Mouse (Mus musculus) MEL (cell line): ENCODE data around the gene Amz1. TPM values are rescaled to one million over a fixed set of nuclear protein-coding genes. Genes with fewer than 3 reads are reported as not detected.

Source experiments
- DNase-seq: peaks from one replicate; pipeline ENCODE4 v3.0.0; 2011; ENCODE audit warnings: low read depth, low spot score
- H3K27ac ChIP-seq: 2 replicates; pipeline ENCODE4 v1.5.1; 2012; ENCODE audit warnings: low read depth, mild to moderate bottlenecking, control low read depth, low read length, moderate library complexity; ENCODE audit not compliant: control insufficient read depth
- H3K27me3 ChIP-seq, 2 experiments: fragments of 150-350 bp in 1 of 2; sonication (generic) in 1 of 2; 2 replicates each; pipeline ENCODE4 v1.6.1; 2012; ENCODE audit warnings: low read length in 2 of 2, mild to moderate bottlenecking in 2 of 2, improper control_type of control experiment in 1 of 2, moderate library complexity in 1 of 2; ENCODE audit not compliant: insufficient read depth in 2 of 2, control insufficient read depth in 1 of 2
- H3K36me3 ChIP-seq, 2 experiments: 2 replicates each; pipeline ENCODE4 v1.6.1; 2012 to 2014; ENCODE audit warnings: low read length in 2 of 2, improper control_type of control experiment in 1 of 2, inconsistent platforms in 1 of 2, mild to moderate bottlenecking in 1 of 2; ENCODE audit not compliant: insufficient read depth in 2 of 2, control insufficient read depth in 1 of 2
- H3K4me1 ChIP-seq, 2 experiments: fragments of 150-350 bp in 1 of 2; sonication (generic) in 1 of 2; 2 replicates each; pipeline ENCODE4 v1.6.1; 2012; ENCODE audit warnings: low read length in 2 of 2, improper control_type of control experiment in 1 of 2, mild to moderate bottlenecking in 1 of 2; ENCODE audit not compliant: insufficient read depth in 2 of 2, control insufficient read depth in 1 of 2
- H3K4me3 ChIP-seq, 2 experiments: fragments of 150-350 bp in 1 of 2; sonication (generic) in 1 of 2; 2 replicates each; pipeline ENCODE4 v1.5.1; 2012; ENCODE audit warnings: low read depth in 2 of 2, low read length in 2 of 2, mild to moderate bottlenecking in 2 of 2, moderate library complexity in 2 of 2, control low read depth in 1 of 2, improper control_type of control experiment in 1 of 2; ENCODE audit not compliant: control insufficient read depth in 1 of 2, insufficient read depth in 1 of 2
- H3K79me2 ChIP-seq: 2 replicates; pipeline ENCODE4 v1.6.1; 2012; ENCODE audit warnings: mild to moderate bottlenecking, low read length, moderate library complexity; ENCODE audit not compliant: control insufficient read depth, poor library complexity, insufficient read depth
- H3K9ac ChIP-seq: 2 replicates; pipeline ENCODE4 v1.6.1; 2012; ENCODE audit warnings: low read depth, mild to moderate bottlenecking, control low read depth, low read length, moderate library complexity; ENCODE audit not compliant: control insufficient read depth, poor library complexity, severe bottlenecking
- H3K9me3 ChIP-seq: fragments of 150-350 bp; sonication (generic); replicated peaks from 2 replicates; pipeline ENCODE4 v1.6.1; 2012; ENCODE audit warnings: mild to moderate bottlenecking, low read length, improper control_type of control experiment, moderate library complexity; ENCODE audit not compliant: insufficient read depth
- CHD1 ChIP-seq: IDR thresholded peaks from 2 replicates; pipeline ENCODE4 v1.6.1; 2012; ENCODE audit warnings: low read depth, mild to moderate bottlenecking, inconsistent platforms, low read length, improper control_type of control experiment
- CHD2 ChIP-seq: IDR thresholded peaks from 2 replicates; pipeline ENCODE4 v1.6.1; 2011; ENCODE audit warnings: low read length, improper control_type of control experiment
- CTCF ChIP-seq, 3 experiments: IDR thresholded peaks in 2 of 3; conservative IDR thresholded peaks in 1 of 3; 2 replicates each; pipeline ENCODE4 v1.5.1; 2011 to 2012; ENCODE audit warnings: low read length in 3 of 3, low read depth in 2 of 3, mild to moderate bottlenecking in 2 of 3, improper control_type of control experiment in 1 of 3, inconsistent platforms in 1 of 3, mixed read lengths in 1 of 3, moderate library complexity in 1 of 3; ENCODE audit not compliant: control insufficient read depth in 1 of 3, insufficient read depth in 1 of 3, poor library complexity in 1 of 3, severe bottlenecking in 1 of 3
- ETS1 ChIP-seq: IDR thresholded peaks from 2 replicates; pipeline ENCODE4 v1.6.1; 2012; ENCODE audit warnings: low read depth, mild to moderate bottlenecking, inconsistent platforms, low read length, improper control_type of control experiment, moderate library complexity
- JUND ChIP-seq: IDR thresholded peaks from 2 replicates; pipeline ENCODE4 v1.6.1; 2011; ENCODE audit warnings: low read depth, mild to moderate bottlenecking, improper control_type of control experiment, low read length
- KAT2A ChIP-seq: conservative IDR thresholded peaks from 2 replicates; pipeline ENCODE4 v1.6.1; 2012; ENCODE audit warnings: low read depth, low read length, improper control_type of control experiment, inconsistent platforms
- MAX ChIP-seq: IDR thresholded peaks from 2 replicates; pipeline ENCODE4 v1.6.1; 2011; ENCODE audit warnings: low read length, improper control_type of control experiment
- MEF2A ChIP-seq: IDR thresholded peaks from 2 replicates; pipeline ENCODE4 v1.6.1; 2014; ENCODE audit warnings: low read depth, mild to moderate bottlenecking, inconsistent platforms, low read length, improper control_type of control experiment; ENCODE audit not compliant: poor library complexity, insufficient replicate concordance, severe bottlenecking; ENCODE audit errors: extremely low read depth
- MXI1 ChIP-seq: IDR thresholded peaks from 2 replicates; pipeline ENCODE4 v1.6.1; 2011; ENCODE audit warnings: mild to moderate bottlenecking, low read depth, low read length, improper control_type of control experiment
- MYB ChIP-seq: IDR thresholded peaks from 2 replicates; pipeline ENCODE4 v1.6.1; 2011; ENCODE audit warnings: mild to moderate bottlenecking, low read depth, low read length, improper control_type of control experiment
- NELFE ChIP-seq: IDR thresholded peaks from 2 replicates; pipeline ENCODE4 v1.6.1; 2011; ENCODE audit warnings: low read depth, low read length, improper control_type of control experiment
- POLR2A ChIP-seq, 2 experiments: IDR thresholded peaks; 2 replicates each; pipeline ENCODE4 v1.6.1; 2011 to 2012; ENCODE audit warnings: low read length in 2 of 2, mild to moderate bottlenecking in 2 of 2, control low read depth in 1 of 2, improper control_type of control experiment in 1 of 2, low read depth in 1 of 2, moderate library complexity in 1 of 2; ENCODE audit not compliant: control insufficient read depth in 1 of 2, insufficient read depth in 1 of 2, poor library complexity in 1 of 2
- POLR2AphosphoS2 ChIP-seq: IDR thresholded peaks from 2 replicates; pipeline ENCODE4 v1.6.1; 2011; ENCODE audit warnings: low read length, improper control_type of control experiment
- POLR2AphosphoS5 ChIP-seq: IDR thresholded peaks from 2 replicates; pipeline ENCODE4 v1.6.1; 2012; ENCODE audit warnings: low read depth, borderline replicate concordance, mild to moderate bottlenecking, inconsistent platforms, low read length, moderate library complexity, mixed read lengths
- RAD21 ChIP-seq: IDR thresholded peaks from 2 replicates; pipeline ENCODE4 v1.6.1; 2011; ENCODE audit warnings: mild to moderate bottlenecking, low read depth, low read length, improper control_type of control experiment
- SIN3A ChIP-seq: IDR thresholded peaks from 2 replicates; pipeline ENCODE4 v1.6.1; 2012; ENCODE audit warnings: low read length, improper control_type of control experiment, inconsistent platforms
- SMC3 ChIP-seq: IDR thresholded peaks from 2 replicates; pipeline ENCODE4 v1.6.1; 2011; ENCODE audit warnings: low read depth, low read length, improper control_type of control experiment
- TBP ChIP-seq: IDR thresholded peaks from 2 replicates; pipeline ENCODE4 v1.8.0; 2011; ENCODE audit warnings: low read depth, low read length, improper control_type of control experiment
- USF1 ChIP-seq: IDR thresholded peaks from 2 replicates; pipeline ENCODE4 v1.6.1; 2014; ENCODE audit warnings: low read depth, mild to moderate bottlenecking, inconsistent platforms, low read length, improper control_type of control experiment, moderate library complexity
- ZC3H11A ChIP-seq: IDR thresholded peaks from 2 replicates; pipeline ENCODE4 v1.6.1; 2012; ENCODE audit warnings: low read depth, mild to moderate bottlenecking, inconsistent platforms, low read length, improper control_type of control experiment
- ZNF384 ChIP-seq: IDR thresholded peaks from 2 replicates; pipeline ENCODE4 v1.6.1; 2012; ENCODE audit warnings: low read depth, mild to moderate bottlenecking, inconsistent platforms, low read length, improper control_type of control experiment
- polyA plus RNA-seq, 2 experiments: library from polyadenylated mRNA; stranded (reverse) in 1 of 2; unstranded in 1 of 2; fragments of >175 nt in 1 of 2; fragments of >200 nt in 1 of 2; gene quantifications; 2 replicates each; pipeline versions ENCODE4 v1.2.1 to v1.2.4; 2012; ENCODE audit warnings: low replicate concordance in 2 of 2, low read depth in 1 of 2; ENCODE audit not compliant: insufficient read length in 2 of 2, insufficient read depth in 1 of 2, missing spikeins in 1 of 2
- total RNA-seq: library from RNA; depleted of rRNA; stranded (reverse); fragments of 300-350 nt; gene quantifications from 2 replicates; pipeline ENCODE4 v1.2.3, GENCODE M21; 2012

The Amz1 gene
- total and polyA plus RNA-seq, 3 experiments = 0.68 to 1.7 TPM; not detected in 1

- Histone ChIP-seq H3K4me1 (peaks cover 19 to 22% of the 10 kb centered on the region in 2 experiments), H3K27ac (no peak overlapping the region), H3K4me3 (no peak overlapping the region), H3K36me3 (peaks cover 2 to 25% of the 10 kb centered on the region in 2 experiments; a peak in 3 of 4 replicates), H3K9ac (no peak overlapping the region), H3K27me3 (no peaks in the 10 kb centered on the region), H3K79me2 (no peaks in the 10 kb centered on the region; the same call in 1 of the 2 replicates), H3K9me3 (no peaks in the 10 kb centered on the region)
- no peak for TF ChIP-seq CHD1
- no peak for TF ChIP-seq NELFE
- no peak for TF ChIP-seq MXI1
- no peak for TF ChIP-seq POLR2AphosphoS2
- no peak for TF ChIP-seq ETS1
- no peak for TF ChIP-seq ZNF384
- TF ChIP-seq POLR2AphosphoS5 = no peak
- TF ChIP-seq CTCF (IDR thresholded peaks at IDR 0.05 in 2 of 3, conservative IDR thresholded peaks at IDR 0.05 in 1 of 3; ENCODE audit: control insufficient read depth in 1 of 3, insufficient read depth in 1 of 3, low read depth in 2 of 3, low read length in 3 of 3, poor library complexity in 1 of 3, severe bottlenecking in 1 of 3) = no peak
- TF ChIP-seq JUND = no peak
- no peak for TF ChIP-seq RAD21
- TF ChIP-seq CHD2 = no peak
- no peak for TF ChIP-seq TBP
- TF ChIP-seq USF1 = no peak
- TF ChIP-seq MYB = no peak
- DNase-seq = no peak
Observed at GRCm38 (mm10) chr5:140798158-140798557, 74.2 kb downstream of the Amz1 start.

DNA sequence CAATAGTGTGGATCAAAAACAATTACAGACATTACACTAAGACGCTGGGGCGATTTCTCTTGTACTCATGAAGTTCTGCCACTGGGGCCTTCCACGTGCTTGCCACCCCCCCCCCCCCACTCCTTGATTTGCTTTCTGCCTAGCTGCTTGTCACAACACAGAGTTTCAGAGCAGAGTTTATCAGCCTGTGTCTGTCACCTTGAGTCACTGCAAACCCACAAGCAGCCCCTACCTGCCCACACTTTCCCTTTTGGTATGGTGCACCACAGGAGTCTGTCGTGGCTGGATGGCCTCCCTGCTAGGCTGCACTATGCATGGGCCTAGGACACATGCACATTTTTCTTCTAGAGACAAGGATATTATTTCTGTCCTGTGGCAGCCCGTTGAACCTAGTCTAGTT, 74.8 kb downstream of the Amz1 start:
- Histone ChIP-seq H3K36me3 (peaks cover 2 to 20% of the 10 kb centered on the region in 2 experiments; a peak in 3 of 4 replicates), H3K27ac (no peak overlapping the region), H3K4me1 (peaks cover 13 to 19% of the 10 kb centered on the region in 2 experiments), H3K9ac (no peak overlapping the region), H3K27me3 (no peaks in the 10 kb centered on the region), H3K4me3 (no peak overlapping the region), H3K79me2 (no peaks in the 10 kb centered on the region; the same call in 1 of the 2 replicates), H3K9me3 (no peaks in the 10 kb centered on the region)
- no peak for DNase-seq
- TF ChIP-seq CHD2 (no peak), SIN3A (no peak), MEF2A (no peak), TBP (no peak), ZC3H11A (no peak), POLR2A (IDR thresholded peaks at IDR 0.05; ENCODE audit: control insufficient read depth in 1 of 2, insufficient read depth in 1 of 2, low read depth in 1 of 2, low read length in 2 of 2, poor library complexity in 1 of 2) (no peak), MAX (no peak), SMC3 (no peak), KAT2A (no peak)
